Comparison of ENCODE assay signal across 17 mouse cellular contexts in genomic region chr11:76415985-76416384, GRCm38 (mm10). TPM values are rescaled to one million over a fixed set of nuclear protein-coding genes. Genes with fewer than 3 reads are reported as not detected.
DNase-seq lines count a peak whose midpoint lies in the region; ATAC-seq lines count a peak whose summit lies in the region.
"Had no signal": no experiment of that assay in that cellular context is flagged by ENCODE, and none has a peak within 500 bp of the region (broad histone marks: within the 10 kb centered on the region; RNA-seq: fewer than 3 reads in every experiment).

No protein-coding gene starts in this region.

- H3K27ac ChIP-seq in heart, embryonic 13.5 days (replicated peaks) = peak overlapping the region; percentile 1; the same call in 1 of the 2 replicates
- H3K27ac ChIP-seq in stomach, embryonic 14.5 days (ENCODE audit: low read length) = no peak overlapping the region; the same call in 1 of the 2 replicates
- H3K27ac ChIP-seq in forebrain, embryonic 13.5 days = no peak overlapping the region
- H3K27ac ChIP-seq in forebrain, embryonic 16.5 days (ENCODE audit: low read length) = no peak overlapping the region
- H3K27ac ChIP-seq in forebrain, embryonic 15.5 days (replicated peaks) = no peak overlapping the region
- H3K27ac ChIP-seq: kidney, embryonic 15.5 days; neural tube, embryonic 13.5 days had no signal

- no peak for DNase-seq in heart, adult 18-20 months
- DNase-seq in brain, adult 2 months (ENCODE audit: low read depth, low spot score) = peak; percentile 64
- peak; percentile 38 for DNase-seq in forelimb bud, embryonic 11.5 days (ENCODE audit: low read depth, low spot score)
- DNase-seq: cerebellum, postnatal 14 days; gastrocnemius, postnatal 25 days; liver; lung, adult 2 months; right cerebral cortex, postnatal 4 days had no signal

- H3K36me3 ChIP-seq in heart, embryonic 13.5 days = peaks cover 94% of the 10 kb centered on the region
- peaks cover 61% of the 10 kb centered on the region for H3K36me3 ChIP-seq in stomach, embryonic 14.5 days (ENCODE audit: control insufficient read depth, insufficient read depth, low read length)
- H3K36me3 ChIP-seq in forebrain, embryonic 13.5 days (ENCODE audit: poor library complexity, severe bottlenecking) = peaks cover 94% of the 10 kb centered on the region
- peaks cover 28% of the 10 kb centered on the region for H3K36me3 ChIP-seq in forebrain, embryonic 16.5 days (ENCODE audit: control insufficient read depth, insufficient read depth)
- peaks cover 77% of the 10 kb centered on the region for H3K36me3 ChIP-seq in forebrain, embryonic 15.5 days

- no peaks in the 10 kb centered on the region for H3K27me3 ChIP-seq in heart, embryonic 13.5 days (replicated peaks)
- no peaks in the 10 kb centered on the region for H3K27me3 ChIP-seq in stomach, embryonic 14.5 days (ENCODE audit: control insufficient read depth, insufficient read depth, low read length)
- H3K27me3 ChIP-seq in forebrain, embryonic 13.5 days = no peaks in the 10 kb centered on the region
- H3K27me3 ChIP-seq in forebrain, embryonic 16.5 days (replicated peaks; ENCODE audit: control insufficient read depth, insufficient read depth, low read length) = no peaks in the 10 kb centered on the region
- H3K27me3 ChIP-seq in forebrain, embryonic 15.5 days = no peaks in the 10 kb centered on the region
- H3K27me3 ChIP-seq: kidney, embryonic 15.5 days; neural tube, embryonic 13.5 days; Patski had no signal

- 53% methylated on average over 2 of the region's 2 CpGs for WGBS in heart, embryonic 13.5 days
- WGBS in stomach, embryonic 14.5 days = 37% methylated on average over 2 of the region's 2 CpGs
- WGBS in forebrain, embryonic 13.5 days = 79% methylated on average over 2 of the region's 2 CpGs
- 69% methylated on average over 2 of the region's 2 CpGs for WGBS in forebrain, embryonic 16.5 days
- WGBS in forebrain, embryonic 15.5 days = 66% methylated on average over 2 of the region's 2 CpGs

- H3K4me2 ChIP-seq in heart, embryonic 13.5 days = no peak overlapping the region
- H3K4me2 ChIP-seq in stomach, embryonic 14.5 days (replicated peaks; ENCODE audit: low read depth, low read length) = no peak overlapping the region
- H3K4me2 ChIP-seq in forebrain, embryonic 13.5 days = no peak overlapping the region
- no peak overlapping the region for H3K4me2 ChIP-seq in forebrain, embryonic 16.5 days (ENCODE audit: low read length)
- no peak overlapping the region for H3K4me2 ChIP-seq in forebrain, embryonic 15.5 days (replicated peaks)
- H3K4me2 ChIP-seq: heart, embryonic 11.5 days; kidney, embryonic 15.5 days; neural tube, embryonic 13.5 days had no signal

- no peaks in the 10 kb centered on the region for H3K9me3 ChIP-seq in heart, embryonic 13.5 days
- H3K9me3 ChIP-seq in stomach, embryonic 14.5 days (ENCODE audit: control insufficient read depth, low read depth, low read length) = no peaks in the 10 kb centered on the region
- H3K9me3 ChIP-seq in forebrain, embryonic 13.5 days (replicated peaks) = no peaks in the 10 kb centered on the region
- no peaks in the 10 kb centered on the region for H3K9me3 ChIP-seq in forebrain, embryonic 16.5 days (ENCODE audit: control insufficient read depth, low read length)
- H3K9me3 ChIP-seq in forebrain, embryonic 15.5 days = no peaks in the 10 kb centered on the region
- H3K9me3 ChIP-seq: kidney, embryonic 15.5 days; neural tube, embryonic 13.5 days had no signal

- no peak overlapping the region for H3K4me3 ChIP-seq in heart, embryonic 13.5 days
- no peak overlapping the region for H3K4me3 ChIP-seq in stomach, embryonic 14.5 days (ENCODE audit: low read depth, low read length)
- no peak overlapping the region for H3K4me3 ChIP-seq in forebrain, embryonic 13.5 days
- no peak overlapping the region for H3K4me3 ChIP-seq in forebrain, embryonic 16.5 days (replicated peaks; ENCODE audit: low read length)
- H3K4me3 ChIP-seq in forebrain, embryonic 15.5 days = no peak overlapping the region
- H3K4me3 ChIP-seq: kidney, embryonic 15.5 days; neural tube, embryonic 13.5 days had no signal

- no peak for ATAC-seq in heart, embryonic 13.5 days (ENCODE audit: extremely low read depth, insufficient number of reproducible peaks, low FRiP score, low TSS enrichment)
- 0 out of 2 replicates have a peak, but pooled peaks have one; percentile 37 for ATAC-seq in stomach, embryonic 14.5 days (ENCODE audit: insufficient number of reproducible peaks, insufficient read depth, low FRiP score, low read depth)
- ATAC-seq in forebrain, embryonic 13.5 days = no peak
- ATAC-seq in forebrain, embryonic 16.5 days = no peak
- ATAC-seq in forebrain, embryonic 15.5 days (replicated peaks) = no peak
- ATAC-seq: Patski had no signal

- H3K9ac ChIP-seq in heart, embryonic 13.5 days = no peak overlapping the region
- no peak overlapping the region for H3K9ac ChIP-seq in stomach, embryonic 14.5 days (replicated peaks; ENCODE audit: low read depth, low read length)
- no peak overlapping the region for H3K9ac ChIP-seq in forebrain, embryonic 13.5 days
- H3K9ac ChIP-seq in forebrain, embryonic 16.5 days (replicated peaks; ENCODE audit: low read depth, low read length) = no peak overlapping the region
- H3K9ac ChIP-seq in forebrain, embryonic 15.5 days (replicated peaks) = no peak overlapping the region
- H3K9ac ChIP-seq: kidney, embryonic 15.5 days; neural tube, embryonic 13.5 days had no signal

- H3K4me1 ChIP-seq in heart, embryonic 13.5 days = peaks cover 31% of the 10 kb centered on the region
- peaks cover 13% of the 10 kb centered on the region for H3K4me1 ChIP-seq in stomach, embryonic 14.5 days (ENCODE audit: control insufficient read depth, insufficient read depth, low read length)
- 0 out of 2 replicates have a peak, but pooled peaks cover 7% of the 10 kb centered on the region for H3K4me1 ChIP-seq in forebrain, embryonic 13.5 days
- peaks cover 3% of the 10 kb centered on the region; the same call in 1 of the 2 replicates for H3K4me1 ChIP-seq in forebrain, embryonic 16.5 days (replicated peaks; ENCODE audit: control insufficient read depth, insufficient read depth, low read length)
- H3K4me1 ChIP-seq in forebrain, embryonic 15.5 days = peaks cover 16% of the 10 kb centered on the region; the same call in 1 of the 2 replicates
- H3K4me1 ChIP-seq: kidney, embryonic 15.5 days had no signal

RNA-seq across cellular contexts. Expression of gene Timm22, which starts 9.2 kb away (rescaled TPM):
- polyA plus RNA-seq in heart, embryonic 13.5 days (2015; fragmentation: Nextera tagmentation; extraction: Ambion mirVana) = 78.6 and 92.4 TPM in 2 replicates
- 10 to 100 TPM; 44.0 to 51.4 TPM for total RNA-seq in heart, adult 18-20 months (2021)
- 115 and 117 TPM in 2 replicates for polyA plus RNA-seq in stomach, embryonic 14.5 days (2014; fragmentation: Nextera tagmentation; extraction: Ambion mirVana)
- polyA plus RNA-seq in forebrain, embryonic 13.5 days (2015; fragmentation: Nextera tagmentation; extraction: Ambion mirVana) = 102 and 104 TPM in 2 replicates
- polyA plus RNA-seq in forebrain, embryonic 16.5 days (2015; fragmentation: Nextera tagmentation; extraction: Ambion mirVana) = 94.0 and 101 TPM in 2 replicates
- polyA plus RNA-seq in forebrain, embryonic 15.5 days (2015; fragmentation: Nextera tagmentation; extraction: Ambion mirVana) = 93.3 and 106 TPM in 2 replicates

RNA-seq across cellular contexts. Expression of gene Nxn, which starts 17.0 kb away (rescaled TPM):
- 23.2 and 23.6 TPM in 2 replicates for polyA plus RNA-seq in heart, embryonic 13.5 days (2015; fragmentation: Nextera tagmentation; extraction: Ambion mirVana)
- 10 to 100 TPM; 13.5 to 17.8 TPM for total RNA-seq in heart, adult 18-20 months (2021)
- 50.4 and 50.5 TPM in 2 replicates for polyA plus RNA-seq in stomach, embryonic 14.5 days (2014; fragmentation: Nextera tagmentation; extraction: Ambion mirVana)
- 23.4 and 29.9 TPM in 2 replicates for polyA plus RNA-seq in forebrain, embryonic 13.5 days (2015; fragmentation: Nextera tagmentation; extraction: Ambion mirVana)
- polyA plus RNA-seq in forebrain, embryonic 16.5 days (2015; fragmentation: Nextera tagmentation; extraction: Ambion mirVana) = 14.5 and 15.6 TPM in 2 replicates
- polyA plus RNA-seq in forebrain, embryonic 15.5 days (2015; fragmentation: Nextera tagmentation; extraction: Ambion mirVana) = 15.4 and 19.9 TPM in 2 replicates

Comparison
In these comparisons a context has a peak if more than half of its experiments do, and no peak if none do; other contexts are left out.
1. DNase-seq: peak in brain, adult 2 months (single experiment) and forelimb bud, embryonic 11.5 days (single experiment); none in heart, adult 18-20 months (0 of 2).